Mouse (Mus musculus): ENCODE results near the gene Unc13c.

GRCm38 (mm10) chr9:73987236-73987635 is 18.5 kb upstream of the Unc13c start:
- no peak for TF ChIP-seq GATA1 (IDR thresholded peaks at IDR 0.05; ENCODE audit: borderline replicate concordance, low read length)
- no peak for TF ChIP-seq FLI1 (IDR thresholded peaks at IDR 0.05; ENCODE audit: low read length)

All from megakaryocyte, embryonic 14.5 days (primary cell).